Mouse (Mus musculus): ENCODE measurements around the gene Pigz. TPM values are rescaled to one million over a fixed set of nuclear protein-coding genes. Genes with fewer than 3 reads are reported as not detected.

Pigz gene
- total and polyA plus RNA-seq, 3 experiments = 1.7 to 2.9 (median 2.3) TPM

DNA sequence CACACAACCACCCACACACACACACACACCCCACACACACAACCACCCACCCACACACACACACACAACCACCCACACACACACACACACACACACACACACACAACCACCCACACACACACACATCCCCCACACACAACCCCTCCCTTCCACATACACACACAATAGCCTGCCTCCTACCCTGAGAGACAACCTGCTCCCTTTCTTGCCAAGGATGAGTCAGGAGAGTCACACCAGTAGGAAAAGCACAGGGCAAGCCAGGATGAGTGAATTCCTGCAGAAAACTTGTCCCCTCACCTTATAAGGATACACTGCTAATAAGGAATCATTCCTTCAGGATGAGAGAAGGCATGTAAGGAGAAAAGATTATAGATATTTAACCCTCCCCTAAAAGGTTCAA, 60.3 kb downstream of the Pigz start:
- intact Hi-C loops (cut with DNase I) = no loop called here
- DNase-seq = no peak
- Histone ChIP-seq H3K27me3 (ENCODE audit: control insufficient read depth, insufficient read depth, low read length) (no peaks in the 10 kb centered on the region), H3K27ac (no peak overlapping the region), H3K4me1 (ENCODE audit: control insufficient read depth, insufficient read depth, low read length) (no peaks in the 10 kb centered on the region), H3K9ac (ENCODE audit: low read depth, low read length) (no peak overlapping the region), H3K4me3 (no peak overlapping the region), H3K36me3 (ENCODE audit: control insufficient read depth, insufficient read depth, low read length) (no peaks in the 10 kb centered on the region; the same call in 1 of the 2 replicates), H3K79me2 (replicated peaks; ENCODE audit: control insufficient read depth, insufficient read depth, low read length) (peaks cover 2% of the 10 kb centered on the region; the same call in 1 of the 2 replicates)
- no peak for TF ChIP-seq EP300 (IDR thresholded peaks at IDR 0.05; ENCODE audit: insufficient read depth, low read depth, low read length)
- TF ChIP-seq POLR2A (IDR thresholded peaks at IDR 0.05; ENCODE audit: insufficient read depth, low read depth, low read length) = no peak
- no peak for TF ChIP-seq CTCF (IDR thresholded peaks at IDR 0.05)

Small RNAs within 50 kb of the gene (microRNA-seq; reads per million reads assigned to microRNA genes)
- gene Gm26269 = 0 reads per million in 2 experiments

Other genes with a start within 250 kb of the Pigz start
- not detected for gene Meltf, start 55.0 kb upstream of the Pigz start, total RNA-seq (2021)
- 0.23 TPM in 1 of 2 replicates, not detected in the other for gene Meltf, start 55.0 kb upstream of the Pigz start, polyA plus RNA-seq (2012; rRNA removed)
- gene 0610012G03Rik, start 14.6 kb downstream of the Pigz start, total RNA-seq (2021) = 10 to 100 TPM; 69.9 to 75.4 TPM
- 86.3 and 88.9 TPM in 2 replicates for gene 0610012G03Rik, start 14.6 kb downstream of the Pigz start, polyA plus RNA-seq (2012; rRNA removed)
- 10 to 100 TPM; 24.3 to 25.9 TPM for gene Ncbp2, start 14.7 kb downstream of the Pigz start, total RNA-seq (2021)
- gene Ncbp2, start 14.7 kb downstream of the Pigz start, polyA plus RNA-seq (2012; rRNA removed) = 7.9 and 17.5 TPM in 2 replicates
- 10 to 100 TPM; 10.5 to 12.8 TPM for gene Senp5, start 69.4 kb downstream of the Pigz start, total RNA-seq (2021)
- gene Senp5, start 69.4 kb downstream of the Pigz start, polyA plus RNA-seq (2012; rRNA removed) = 3.5 and 6.8 TPM in 2 replicates
- gene Pak2, start 145.5 kb downstream of the Pigz start, total RNA-seq (2021) = 10 to 100 TPM; 26.3 to 27.3 TPM
- gene Pak2, start 145.5 kb downstream of the Pigz start, polyA plus RNA-seq (2012; rRNA removed) = 9.6 and 15.3 TPM in 2 replicates
- 10 to 100 TPM; 21.0 to 21.2 TPM for gene Pigx, start 165.9 kb downstream of the Pigz start, total RNA-seq (2021)
- gene Pigx, start 165.9 kb downstream of the Pigz start, polyA plus RNA-seq (2012; rRNA removed) = 12.4 and 23.2 TPM in 2 replicates
- gene Cep19, start 165.9 kb downstream of the Pigz start, total RNA-seq (2021) = 1 to 10 TPM; 8.6 to 9.8 TPM
- 8.8 and 9.7 TPM in 2 replicates for gene Cep19, start 165.9 kb downstream of the Pigz start, polyA plus RNA-seq (2012; rRNA removed)
- gene Nrros, start 231.7 kb downstream of the Pigz start, total RNA-seq (2021) = 1 to 10 TPM; 3.9 to 4.7 TPM
- gene Nrros, start 231.7 kb downstream of the Pigz start, polyA plus RNA-seq (2012; rRNA removed) = 9.1 and 9.5 TPM in 2 replicates
- gene Bex6, start 246.0 kb downstream of the Pigz start, total RNA-seq (2021) = not detected
- gene Bex6, start 246.0 kb downstream of the Pigz start, polyA plus RNA-seq (2012; rRNA removed) = not detected in 2 replicates

Measured in heart, adult 2 months (tissue).